Mouse (Mus musculus): ENCODE measurements around the gene Rhcg.
A peak's percentile ranks its signal among the peaks of the same experiment; 100 is the strongest.

Gene Rhcg

DNA sequence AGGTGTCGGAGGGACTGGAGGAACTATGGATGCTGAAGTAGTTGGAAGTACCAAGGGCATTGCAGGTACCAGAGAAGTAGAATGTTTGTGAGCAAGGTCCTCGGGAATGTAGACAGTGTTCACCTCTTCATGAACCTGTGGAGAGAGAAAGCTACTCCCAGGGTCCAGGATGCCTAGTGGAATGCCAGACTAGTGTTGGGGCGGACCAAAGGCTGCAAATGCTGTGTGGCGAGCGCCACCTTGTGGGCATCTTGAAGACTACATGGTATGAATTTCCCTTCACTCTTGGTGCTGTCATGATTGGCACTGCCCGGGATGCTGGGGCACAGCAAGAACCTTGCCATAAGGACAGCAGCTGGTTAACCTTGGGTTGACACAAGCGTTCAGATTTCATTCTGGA lies 22.6 kb downstream of the Rhcg start:
- DNase-seq: peak; percentile 74

DNA sequence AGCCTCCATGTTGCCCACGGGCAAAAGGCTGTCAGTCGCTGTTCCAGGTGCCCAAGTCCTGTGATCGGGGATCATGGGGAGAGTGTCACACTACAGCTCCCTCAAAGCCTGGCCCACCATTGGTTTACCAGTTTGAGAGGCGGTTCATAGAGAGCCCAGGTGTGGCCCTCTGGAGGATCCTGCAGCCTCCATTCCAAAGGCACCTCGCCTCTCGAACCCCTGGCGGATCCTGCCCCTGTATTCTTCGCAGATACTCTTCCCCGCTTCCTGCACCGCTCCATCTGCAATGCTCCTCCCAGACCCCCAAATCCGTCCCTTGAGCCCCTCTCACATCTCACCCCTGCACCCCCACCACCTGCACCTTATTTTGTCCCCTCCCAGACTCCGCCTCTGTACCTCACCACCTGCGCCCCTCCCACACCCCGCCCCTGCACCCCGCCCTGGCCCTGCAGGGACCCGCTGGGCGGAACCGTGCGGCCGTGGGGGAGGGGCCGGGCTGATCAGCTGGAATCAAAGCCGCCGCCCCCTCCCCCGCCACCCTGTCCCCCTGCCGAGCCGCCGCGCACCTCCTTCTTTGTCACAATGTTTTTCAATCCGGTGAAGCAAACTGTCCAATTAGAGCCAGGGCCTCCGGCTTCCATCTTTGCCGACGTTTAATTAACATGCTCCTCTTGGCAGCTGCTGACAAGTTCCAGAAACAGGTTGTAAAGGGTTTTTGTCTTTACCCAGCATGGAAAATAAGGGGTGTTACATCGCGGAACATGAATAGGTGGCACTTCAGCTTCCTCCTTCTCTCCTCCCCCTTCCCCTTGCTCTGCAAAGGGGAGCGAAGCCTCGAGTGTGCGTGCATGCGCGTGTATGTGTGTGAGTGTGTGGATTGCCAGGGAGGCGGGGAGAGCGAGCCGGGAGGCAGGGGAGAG lies 25.4 kb downstream of the Rhcg start:
- DNase-seq: peak; percentile 46

DNA sequence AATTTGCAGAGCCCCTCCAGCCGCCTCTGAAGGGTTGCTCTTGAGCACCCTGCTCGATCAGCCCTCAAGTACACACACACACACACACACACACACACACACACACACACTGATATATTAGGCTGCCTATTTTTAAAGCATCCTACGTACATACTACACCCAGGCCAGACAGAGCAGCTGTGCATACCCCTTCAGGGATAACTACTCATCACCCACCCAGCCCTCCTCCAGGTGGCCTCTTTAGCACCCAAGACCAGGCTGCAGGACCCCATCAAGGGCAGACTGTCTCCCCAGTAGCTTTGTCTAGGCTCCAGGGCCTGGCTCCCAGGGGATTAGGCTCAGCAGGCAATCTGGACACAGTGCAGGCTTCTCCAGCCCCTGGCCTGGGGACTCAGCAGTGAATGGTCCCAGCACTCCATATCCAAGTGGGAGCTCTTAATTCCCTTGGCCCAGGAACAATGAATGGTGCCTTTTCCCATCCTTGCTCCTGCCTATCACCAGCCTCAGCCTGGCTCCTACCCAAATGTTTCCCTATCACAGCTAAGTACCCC lies 26.8 kb downstream of the Rhcg start:
- DNase-seq: no peak

DNA sequence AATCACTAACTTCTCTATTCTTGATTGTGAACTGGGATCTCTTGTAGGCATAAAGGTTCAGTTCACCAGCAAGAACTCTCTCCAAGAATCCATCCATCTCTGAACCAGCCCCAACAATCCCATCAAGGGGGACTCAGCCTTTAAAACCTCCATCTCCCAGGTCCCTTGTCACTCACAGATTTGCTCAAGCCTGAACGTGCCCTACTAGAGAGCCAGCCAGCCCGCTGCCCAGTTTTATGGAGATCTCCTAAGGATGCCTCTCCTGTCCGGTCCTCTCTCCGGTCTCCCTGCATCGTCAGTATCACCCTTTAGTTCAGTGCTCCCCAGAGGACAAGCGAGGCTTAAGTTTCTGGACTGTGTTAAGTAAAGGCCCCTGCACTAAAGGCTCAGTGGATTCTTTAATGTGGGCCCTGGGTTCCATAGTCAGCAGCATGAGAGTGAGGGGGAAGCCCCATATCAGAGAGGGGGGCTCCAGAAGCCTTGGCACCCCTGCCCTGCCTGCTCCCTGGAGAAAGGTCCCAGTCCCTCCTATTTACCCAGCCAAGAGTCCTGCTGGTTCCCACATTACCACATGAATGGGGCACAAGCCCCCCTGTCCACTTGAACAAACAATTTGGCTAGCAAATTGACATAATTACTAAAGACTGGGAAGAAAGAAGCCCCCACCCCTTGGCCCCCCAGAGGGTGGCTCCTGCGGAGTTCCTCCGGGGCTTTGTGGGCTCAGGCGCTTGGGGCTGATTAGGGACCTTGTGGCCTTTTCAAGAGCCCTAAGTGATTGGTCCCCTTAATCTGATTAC lies 27.5 kb downstream of the Rhcg start:
- no peak for DNase-seq

DNA sequence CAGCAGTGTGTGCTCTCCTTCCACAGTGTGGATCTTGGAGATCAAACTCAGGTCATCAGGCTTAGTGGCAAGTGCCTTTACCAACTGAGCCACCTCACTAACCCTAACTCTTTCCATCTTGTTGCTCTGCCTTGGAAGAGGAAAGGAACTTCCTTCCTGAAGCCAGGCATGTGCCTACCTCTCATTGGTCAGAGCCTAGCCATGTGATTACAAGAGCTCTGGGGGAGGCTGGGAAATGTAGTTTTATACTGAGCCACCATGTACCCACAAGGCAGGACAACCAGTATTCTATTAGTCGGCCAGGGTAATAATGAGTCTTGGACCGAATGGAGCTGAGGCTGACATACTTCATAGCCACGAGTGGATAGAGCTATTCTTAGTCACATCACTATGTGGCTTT lies 29.2 kb downstream of the Rhcg start:
- DNase-seq: no peak

DNA sequence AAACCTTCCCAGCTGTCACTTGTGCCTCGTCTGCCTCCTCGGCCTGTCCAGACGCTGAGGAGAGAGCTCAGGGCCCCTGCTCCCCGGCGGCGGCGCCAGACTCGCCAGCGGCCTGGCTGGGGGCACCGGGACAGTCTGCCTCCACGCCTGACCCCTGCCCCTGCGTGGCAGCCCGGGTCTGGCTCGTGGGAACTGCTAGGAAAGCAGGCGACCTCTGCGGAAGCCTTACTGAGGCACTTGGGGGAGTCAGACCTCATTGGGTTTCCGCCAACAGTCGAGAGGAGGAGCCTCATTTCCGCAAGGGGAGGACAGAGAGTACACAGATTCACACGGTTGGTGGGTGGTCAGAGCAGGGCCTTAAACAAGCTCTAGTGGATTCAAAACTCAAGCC lies 38.6 kb downstream of the Rhcg start:
- DNase-seq: peak; percentile 29

DNA sequence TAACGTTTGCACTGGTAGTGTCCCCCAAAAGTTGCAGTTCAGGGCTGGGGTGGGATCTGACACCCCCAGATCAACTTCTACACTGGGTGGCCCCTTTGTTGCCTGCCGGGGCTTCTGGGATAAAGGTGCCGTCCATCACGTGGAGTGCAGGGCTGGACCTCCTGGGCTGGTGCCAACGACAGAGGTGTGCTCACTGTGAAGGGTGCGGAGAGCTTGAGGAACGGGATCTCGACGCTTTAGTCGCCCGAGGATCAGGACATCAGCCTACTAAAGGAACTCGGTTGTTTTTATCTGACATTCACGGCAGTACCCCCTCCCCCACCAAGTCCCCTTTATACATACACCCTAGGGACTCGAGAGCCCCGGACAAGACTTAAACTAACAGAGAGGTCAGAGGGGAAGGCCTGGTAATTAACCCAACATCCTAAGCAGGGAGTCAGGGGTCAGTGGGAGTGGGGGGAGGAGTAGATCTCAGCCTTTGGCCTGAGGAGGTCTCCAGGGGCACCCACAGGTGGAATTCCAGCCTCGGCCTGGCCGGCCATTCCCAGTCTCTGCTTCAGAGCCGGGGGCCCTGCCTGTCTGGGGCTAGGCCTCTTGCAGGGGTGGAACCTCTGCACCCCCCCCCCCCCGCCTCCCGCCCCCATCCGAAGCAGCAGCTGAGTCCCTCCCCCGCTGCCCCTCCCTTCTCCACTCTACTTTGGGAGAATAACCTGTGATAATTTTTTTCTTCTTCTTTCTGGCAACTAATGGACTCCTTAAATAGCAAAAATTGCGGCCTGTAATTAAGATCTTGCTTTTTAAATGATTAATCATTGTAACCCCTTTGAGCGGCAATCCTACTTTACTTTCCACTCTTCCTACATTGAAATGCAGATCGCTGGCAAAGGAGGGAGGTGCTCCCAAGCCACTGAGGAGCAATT lies 39.3 kb downstream of the Rhcg start:
- no peak for DNase-seq

DNA sequence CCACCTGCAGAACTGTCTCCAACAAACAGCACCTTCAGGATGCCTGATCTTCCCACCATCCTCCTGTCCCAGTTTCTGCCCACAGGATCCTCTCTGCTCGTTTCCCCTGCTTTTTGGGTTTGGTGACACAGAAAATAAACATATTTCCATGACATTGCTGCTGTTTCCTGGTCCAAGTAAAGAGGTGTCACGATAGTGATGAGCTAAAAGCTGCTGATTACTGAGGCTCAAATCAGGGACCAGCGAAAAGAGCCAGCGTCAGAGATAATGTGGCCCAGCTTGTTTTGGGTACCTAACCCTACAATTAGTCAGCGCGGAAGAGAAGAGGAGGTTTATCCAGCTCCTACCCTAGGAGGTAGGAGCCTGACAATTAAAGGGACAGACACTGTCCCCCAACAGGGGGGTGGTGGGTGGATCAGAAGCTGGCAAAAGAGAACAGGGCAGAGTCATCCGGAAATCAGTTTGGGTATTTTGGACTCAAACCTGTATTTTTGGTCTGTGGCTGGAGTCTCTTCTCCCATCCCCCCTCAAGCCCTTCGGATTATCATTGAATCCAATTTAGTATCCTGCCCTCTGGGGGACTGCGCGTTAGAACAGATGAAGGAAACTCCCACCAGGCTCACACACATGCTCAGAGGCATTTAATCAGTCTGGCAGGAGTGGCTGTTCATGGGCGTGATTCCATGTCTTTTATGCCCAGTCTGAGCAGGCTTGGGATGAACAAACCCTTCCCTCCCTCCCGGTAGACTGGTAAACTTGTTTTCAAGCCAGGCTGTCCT lies 40.2 kb downstream of the Rhcg start:
- DNase-seq: no peak

DNA sequence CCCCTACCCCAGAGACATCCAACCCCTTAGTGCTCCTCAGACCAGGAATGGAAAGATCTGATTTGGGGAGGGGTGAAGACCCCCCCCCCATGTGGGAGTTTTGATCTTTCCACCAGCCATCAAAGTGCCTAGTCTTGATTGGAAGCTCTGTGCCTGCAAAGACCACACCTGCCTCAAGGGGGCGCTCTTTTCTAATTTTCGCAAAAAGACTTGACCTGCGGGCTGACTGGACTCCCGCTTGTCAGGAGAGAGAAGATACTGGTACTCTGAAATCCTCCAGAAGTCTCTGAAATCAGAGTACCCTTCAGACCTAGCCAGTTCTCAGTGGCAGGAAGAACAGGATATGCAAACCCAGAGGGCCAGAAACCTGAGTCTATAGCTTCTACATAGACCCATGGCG lies 40.8 kb downstream of the Rhcg start:
- DNase-seq: peak; percentile 62

DNA sequence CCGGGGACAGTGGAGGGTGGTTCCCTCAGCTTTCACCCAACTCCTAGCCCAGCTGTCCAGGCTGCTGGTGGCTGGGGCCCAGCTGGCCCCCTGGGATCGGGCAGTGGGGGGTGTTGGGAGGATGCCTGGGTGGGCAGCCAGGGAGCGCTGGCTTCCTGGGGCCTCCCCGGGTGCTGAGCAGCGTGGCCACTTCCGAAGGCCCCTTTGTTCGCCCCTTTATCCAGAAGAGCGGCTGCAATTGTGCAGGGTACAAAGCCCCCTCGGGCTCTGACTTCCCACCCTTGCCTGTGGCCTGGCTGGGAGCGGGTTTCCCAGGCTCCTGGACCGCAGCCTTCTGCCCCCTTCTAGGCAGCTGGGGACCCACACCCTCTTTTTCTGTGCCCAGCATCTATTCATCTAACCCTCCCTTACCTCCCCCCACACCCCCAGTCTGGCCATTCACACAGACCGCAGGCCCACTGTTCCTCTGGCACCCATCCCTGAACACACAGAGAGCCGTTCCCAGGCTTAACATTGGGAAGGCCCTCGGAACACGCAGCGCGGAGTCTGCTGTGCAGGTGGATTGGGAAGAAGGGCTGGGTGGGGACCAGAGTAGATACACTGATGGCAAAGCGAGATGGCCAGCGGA lies 45.2 kb downstream of the Rhcg start:
- no peak for DNase-seq

DNA sequence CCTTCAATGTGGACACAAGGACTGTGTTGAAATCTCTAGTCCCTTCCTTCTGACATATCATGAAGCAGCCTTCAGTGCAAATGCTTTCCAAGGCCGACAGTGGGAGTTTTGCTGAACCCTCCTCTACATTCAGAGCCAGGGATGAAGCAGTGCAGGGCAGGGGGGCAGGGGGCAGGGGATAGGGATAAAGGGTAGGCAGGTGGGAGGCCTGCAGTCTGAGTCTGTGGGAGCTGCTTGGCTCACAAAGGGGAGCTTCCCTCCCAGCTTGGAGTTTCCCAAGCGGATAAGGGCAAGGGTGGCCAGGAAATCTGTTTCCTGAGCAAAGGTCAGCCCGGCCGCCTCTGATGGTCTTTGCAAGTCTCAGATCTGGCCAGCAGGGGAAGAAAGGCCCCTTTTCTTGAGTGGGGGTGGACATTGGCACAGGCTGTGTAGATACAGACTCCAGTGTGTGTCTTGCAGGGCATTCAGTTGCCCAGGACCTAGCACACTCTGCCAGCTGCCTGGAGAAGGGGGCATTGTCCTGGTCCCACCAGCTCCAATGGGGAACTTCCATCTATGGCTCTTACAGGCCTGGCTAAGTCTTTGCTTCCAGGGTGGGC lies 48.4 kb downstream of the Rhcg start:
- DNase-seq: no peak

DNA sequence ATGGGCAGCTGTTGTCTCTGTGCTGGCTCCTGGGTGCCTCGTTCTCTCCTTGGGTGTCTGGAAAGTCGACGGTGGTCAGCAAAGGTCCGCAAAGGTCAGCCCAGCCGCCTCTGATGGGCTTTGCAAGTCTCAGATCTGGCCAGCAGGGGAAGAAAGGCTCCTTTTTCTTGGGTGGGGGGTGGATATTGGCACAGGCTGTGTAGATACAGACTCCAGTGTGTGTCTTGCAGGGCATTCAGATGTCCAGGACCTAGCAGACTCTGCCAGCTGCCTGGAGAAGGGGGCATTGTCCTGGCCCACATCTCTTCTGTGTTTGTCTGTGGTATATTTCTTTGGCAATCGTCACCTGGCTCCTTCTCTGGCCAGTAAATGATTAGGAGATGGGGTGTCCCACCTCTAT lies 49.2 kb downstream of the Rhcg start:
- no peak for DNase-seq

DNA sequence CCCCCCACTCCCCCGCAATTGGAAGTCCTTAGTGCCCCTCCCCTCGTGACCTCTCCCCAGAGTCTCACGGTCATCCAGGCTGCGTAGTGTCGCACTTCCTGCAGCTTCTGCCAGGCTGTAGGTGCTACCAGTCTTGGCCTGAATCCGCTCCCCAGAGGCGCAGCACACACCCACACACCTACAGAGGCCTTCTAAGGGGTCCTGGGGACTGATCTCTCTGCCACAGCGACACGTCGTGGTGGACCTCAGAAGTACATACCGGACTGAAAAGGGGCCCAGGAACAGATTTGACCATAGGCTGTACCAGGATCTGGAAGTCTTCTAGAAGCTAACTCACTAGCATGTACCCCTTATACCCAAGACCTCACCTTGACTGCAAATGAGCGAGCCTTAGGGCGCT lies 53.8 kb downstream of the Rhcg start:
- DNase-seq: peak; percentile 69

DNA sequence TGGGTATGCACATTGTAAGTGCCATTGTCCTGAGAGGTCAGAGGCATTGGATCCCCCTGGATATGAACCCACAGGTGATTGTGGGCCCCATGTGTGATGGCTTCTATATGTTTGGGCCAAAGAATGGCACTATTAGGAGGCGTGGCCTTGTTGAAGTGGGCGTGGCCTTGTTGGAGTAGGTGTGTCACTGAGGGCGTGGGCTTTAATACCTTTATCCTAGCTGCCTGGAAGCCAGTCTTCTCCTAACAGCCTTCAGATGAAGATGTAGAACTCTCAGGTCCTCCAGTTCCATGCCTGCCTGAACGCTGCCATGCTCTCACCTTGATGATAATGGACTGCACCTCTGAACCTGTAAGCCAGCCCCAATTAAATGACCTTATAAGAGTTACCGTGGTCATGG lies 55.1 kb downstream of the Rhcg start:
- no peak for DNase-seq

DNA sequence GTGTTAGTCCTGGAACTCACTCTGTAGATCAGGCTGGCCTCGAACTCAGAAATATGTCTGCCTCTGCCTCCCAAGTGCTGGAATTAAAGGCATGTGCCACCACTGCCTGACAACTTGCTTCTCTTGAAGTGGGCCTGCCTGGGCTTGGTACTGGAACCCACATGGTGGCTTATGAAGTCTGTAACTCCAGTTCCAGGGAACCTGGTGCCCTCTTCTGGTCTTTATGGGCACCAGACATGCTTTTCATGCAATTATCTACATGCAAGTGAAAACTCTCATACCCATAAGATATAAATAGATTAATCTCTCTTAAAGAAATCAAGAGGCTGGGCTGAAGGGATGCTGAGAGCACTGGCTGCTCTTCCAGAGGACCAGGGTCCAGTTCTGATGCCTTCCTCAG lies 58.8 kb downstream of the Rhcg start:
- DNase-seq: no peak

DNA sequence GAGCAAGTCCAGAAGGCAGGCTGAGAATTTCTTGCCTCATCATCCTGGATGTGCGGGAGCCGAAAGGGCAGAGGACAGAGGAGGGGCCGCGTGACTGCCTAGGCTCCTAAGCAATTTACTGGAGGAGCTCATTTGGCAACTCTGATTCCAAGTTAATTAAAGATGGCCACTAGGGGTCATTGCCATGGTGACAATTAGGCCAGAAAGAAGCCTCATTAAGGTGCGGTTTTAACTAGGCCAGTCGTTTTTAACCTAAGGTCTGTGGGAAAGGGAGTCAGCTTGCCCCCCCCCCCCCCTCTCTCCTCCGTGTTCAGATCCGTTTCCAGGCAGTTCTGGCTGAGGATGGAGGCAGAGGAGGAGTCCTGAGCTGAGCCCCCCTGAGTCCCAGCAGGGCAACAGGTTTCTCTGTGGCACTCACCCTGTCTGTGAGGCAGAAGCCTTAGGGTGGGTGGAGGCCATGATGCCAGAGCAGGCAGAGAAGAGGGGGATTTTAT lies 59.7 kb downstream of the Rhcg start:
- no peak for DNase-seq

DNA sequence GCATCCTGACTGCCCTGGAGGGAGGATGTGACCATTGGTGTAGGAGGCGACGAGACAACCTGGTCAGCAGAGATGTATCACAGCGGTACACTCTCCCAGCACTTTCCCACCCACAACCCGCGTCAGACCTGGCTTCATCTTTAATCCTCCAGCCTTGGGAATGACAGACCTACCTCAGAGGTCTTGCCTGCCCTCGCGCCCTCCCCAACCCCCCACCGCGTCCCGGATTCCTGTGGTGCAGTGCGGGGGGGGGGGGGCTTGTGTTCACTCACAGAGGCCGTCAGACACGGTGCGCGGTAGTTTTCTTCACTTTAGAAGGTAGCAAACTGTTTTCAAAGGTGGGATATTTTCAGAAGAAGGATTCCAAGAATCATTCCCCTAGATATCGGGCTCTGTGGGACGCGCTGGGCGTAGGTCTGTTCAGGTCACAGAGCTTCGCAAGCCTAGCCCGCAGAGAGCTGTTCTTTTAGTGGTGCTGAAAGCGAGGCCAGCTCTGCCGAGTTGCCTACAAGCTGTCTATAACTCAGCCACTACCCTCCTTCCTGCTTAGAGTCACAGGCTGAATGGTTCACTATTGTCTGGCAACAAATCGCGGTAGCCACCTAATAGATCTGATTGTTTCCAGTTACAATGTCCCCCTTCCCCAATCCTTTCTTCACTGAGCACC lies 62.0 kb downstream of the Rhcg start:
- DNase-seq: peak; percentile 41

DNA sequence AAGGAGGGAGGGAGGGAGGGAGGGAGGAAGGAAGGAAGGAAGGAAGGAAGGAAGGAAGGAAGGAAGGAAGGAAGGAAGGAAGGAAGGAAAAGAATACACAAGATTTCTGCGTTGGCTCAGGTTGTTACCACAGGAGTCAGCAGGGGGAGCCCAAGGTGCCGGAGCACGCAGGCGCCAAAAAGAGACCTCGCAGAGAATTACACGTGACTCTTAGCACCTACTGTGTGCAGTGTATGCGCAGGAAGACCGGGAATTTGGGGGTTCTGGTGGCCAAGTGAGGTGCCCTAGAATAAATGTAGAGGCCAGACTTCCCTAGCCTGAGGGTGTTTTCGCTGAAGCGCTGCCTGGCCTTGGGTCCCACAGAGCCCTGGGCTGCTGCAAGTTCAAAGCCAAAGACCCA lies 64.8 kb downstream of the Rhcg start:
- peak; percentile 58 for DNase-seq

DNA sequence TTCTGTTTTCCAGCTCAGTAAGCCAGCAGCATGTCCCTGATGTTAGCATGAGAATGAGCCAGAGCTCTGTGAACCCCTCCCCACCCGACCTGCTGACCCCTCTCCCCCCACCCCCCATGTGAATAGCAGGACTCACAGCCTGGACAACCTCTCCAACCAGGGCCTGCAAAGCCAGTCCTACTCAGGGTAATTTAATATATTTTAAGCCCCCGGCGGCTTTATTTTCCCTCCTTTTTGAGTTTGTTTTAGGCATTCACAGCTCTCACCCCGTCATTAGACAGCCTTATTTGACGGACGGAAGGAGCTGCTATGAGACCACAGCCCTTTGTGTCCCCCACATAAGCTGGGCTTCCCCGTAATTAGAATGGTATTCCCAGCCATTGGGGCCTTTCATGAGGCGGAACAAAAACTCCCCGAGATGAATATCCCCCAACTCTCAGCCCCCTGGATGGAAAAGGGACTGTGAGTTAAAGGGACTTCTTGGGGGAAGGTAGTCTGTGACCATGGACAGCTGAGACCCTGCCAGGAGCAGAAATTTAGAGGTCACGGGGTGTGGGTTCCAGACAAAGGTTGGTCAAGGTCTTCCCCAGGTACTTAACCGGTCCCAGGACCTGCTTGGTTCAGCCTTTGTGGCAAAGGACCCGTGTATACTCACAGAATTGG lies 68.4 kb downstream of the Rhcg start:
- DNase-seq: no peak

DNA sequence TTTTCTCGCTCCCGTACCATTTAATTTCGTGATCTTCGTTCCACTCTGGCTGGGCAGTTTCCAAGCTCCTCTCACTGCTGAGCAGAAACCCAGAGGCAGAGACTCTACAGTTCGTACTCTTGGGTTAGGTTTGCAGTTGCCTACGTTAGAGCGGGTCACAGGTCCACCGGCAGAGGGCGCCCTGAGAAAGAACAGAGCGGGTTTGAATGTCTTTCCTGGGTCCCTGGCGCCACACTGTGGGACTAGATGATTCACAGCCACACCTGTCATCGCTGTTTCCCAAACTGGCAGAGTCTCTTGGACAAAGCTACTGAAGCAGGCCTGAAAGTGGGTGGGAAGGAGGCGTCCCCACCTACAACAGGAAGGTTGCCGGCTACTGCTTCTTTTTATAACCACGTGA lies 70.4 kb downstream of the Rhcg start:
- DNase-seq: peak; percentile 94
